ENCODE assay signal across 32 mouse cellular contexts in genomic region chr15:56479015-56479414, GRCm38 (mm10).
A peak's percentile ranks its signal among the peaks of the same experiment; 100 is the strongest.
DNase-seq lines count a peak whose midpoint lies in the region; ATAC-seq lines count a peak whose summit lies in the region.
"Had no signal": no experiment of that assay in that cellular context is flagged by ENCODE, and none has a peak within 500 bp of the region (broad histone marks: within the 10 kb centered on the region; RNA-seq: fewer than 3 reads in every experiment).

No protein-coding gene starts in this region.

- WGBS in embryonic facial prominence, embryonic 12.5 days = 65% methylated on average over 3 of the region's 3 CpGs
- WGBS in embryonic facial prominence, embryonic 15.5 days = 55% methylated on average over 3 of the region's 3 CpGs
- 84% methylated on average over 3 of the region's 3 CpGs for WGBS in midbrain, embryonic 16.5 days

- H3K36me3 ChIP-seq in embryonic facial prominence, embryonic 12.5 days = no peaks in the 10 kb centered on the region
- no peaks in the 10 kb centered on the region for H3K36me3 ChIP-seq in embryonic facial prominence, embryonic 15.5 days
- H3K36me3 ChIP-seq in midbrain, embryonic 16.5 days (ENCODE audit: control insufficient read depth, insufficient read depth, low read length) = no peaks in the 10 kb centered on the region
- H3K36me3 ChIP-seq: forebrain, embryonic 10.5 days; forebrain, embryonic 15.5 days; hindbrain, embryonic 13.5 days; limb, embryonic 15.5 days; midbrain, embryonic 12.5 days; neural tube, embryonic 13.5 days had no signal

- no peak for ATAC-seq in embryonic facial prominence, embryonic 12.5 days (ENCODE audit: insufficient number of reproducible peaks, insufficient read depth, low FRiP score, low TSS enrichment)
- ATAC-seq in embryonic facial prominence, embryonic 15.5 days (ENCODE audit: insufficient number of reproducible peaks, low FRiP score, low TSS enrichment, low read depth) = no peak
- no peak for ATAC-seq in midbrain, embryonic 16.5 days
- ATAC-seq: forebrain, embryonic 15.5 days; intestine, embryonic 16.5 days had no signal

- no peak overlapping the region for H3K4me3 ChIP-seq in embryonic facial prominence, embryonic 12.5 days
- H3K4me3 ChIP-seq in embryonic facial prominence, embryonic 15.5 days (replicated peaks) = no peak overlapping the region
- no peak overlapping the region for H3K4me3 ChIP-seq in midbrain, embryonic 16.5 days (ENCODE audit: low read depth, low read length)
- H3K4me3 ChIP-seq: forebrain, embryonic 10.5 days; forebrain, embryonic 15.5 days; hindbrain, embryonic 13.5 days; limb, embryonic 15.5 days; midbrain, embryonic 12.5 days; neural tube, embryonic 13.5 days had no signal

- no peak overlapping the region for H3K4me2 ChIP-seq in embryonic facial prominence, embryonic 12.5 days (replicated peaks)
- H3K4me2 ChIP-seq in embryonic facial prominence, embryonic 15.5 days (replicated peaks) = no peak overlapping the region
- no peak overlapping the region for H3K4me2 ChIP-seq in midbrain, embryonic 16.5 days (ENCODE audit: low read length)
- H3K4me2 ChIP-seq: forebrain, embryonic 15.5 days; heart, embryonic 11.5 days; hindbrain, embryonic 13.5 days; limb, embryonic 15.5 days; midbrain, embryonic 12.5 days; neural tube, embryonic 13.5 days had no signal

- DNase-seq in kidney, postnatal 14 days = peak; percentile 3
- DNase-seq in kidney, postnatal 10 days = no peak
- DNase-seq in skeletal muscle tissue, adult 2 months (ENCODE audit: low read depth, low spot score) = peak; percentile 49
- DNase-seq in retina, postnatal 1 day = no peak
- DNase-seq: adrenal gland, adult 8-10 months; cerebellum, adult 2 months; cerebellum, postnatal 14 days; gastrocnemius, postnatal 14 days; heart, adult 18-20 months; heart, postnatal 4 days; kidney, adult 8-10 months; layer of hippocampus, adult 9-11 months; lung, adult 2 months; lung, postnatal 14 days; spleen, adult 18-20 months; thymus, adult 18-20 months; thymus, postnatal 25 days had no signal

- H3K4me1 ChIP-seq in embryonic facial prominence, embryonic 12.5 days = no peaks in the 10 kb centered on the region
- H3K4me1 ChIP-seq in embryonic facial prominence, embryonic 15.5 days = no peaks in the 10 kb centered on the region
- no peaks in the 10 kb centered on the region for H3K4me1 ChIP-seq in midbrain, embryonic 16.5 days (ENCODE audit: control insufficient read depth, insufficient read depth, low read length)
- H3K4me1 ChIP-seq: forebrain, embryonic 10.5 days; forebrain, embryonic 15.5 days; hindbrain, embryonic 13.5 days; limb, embryonic 15.5 days; midbrain, embryonic 12.5 days; neural tube, embryonic 13.5 days had no signal

- no peaks in the 10 kb centered on the region for H3K9me3 ChIP-seq in embryonic facial prominence, embryonic 12.5 days
- no peaks in the 10 kb centered on the region for H3K9me3 ChIP-seq in embryonic facial prominence, embryonic 15.5 days (replicated peaks)
- no peaks in the 10 kb centered on the region for H3K9me3 ChIP-seq in midbrain, embryonic 16.5 days (replicated peaks; ENCODE audit: control insufficient read depth, low read length, poor library complexity, severe bottlenecking)
- H3K9me3 ChIP-seq: forebrain, embryonic 10.5 days; forebrain, embryonic 15.5 days; hindbrain, embryonic 13.5 days; limb, embryonic 15.5 days; midbrain, embryonic 12.5 days; neural tube, embryonic 13.5 days had no signal

- H3K9ac ChIP-seq in embryonic facial prominence, embryonic 12.5 days = no peak overlapping the region
- H3K9ac ChIP-seq in embryonic facial prominence, embryonic 15.5 days = no peak overlapping the region
- no peak overlapping the region for H3K9ac ChIP-seq in midbrain, embryonic 16.5 days (ENCODE audit: low read depth, low read length)
- H3K9ac ChIP-seq: forebrain, embryonic 15.5 days; hindbrain, embryonic 13.5 days; limb, embryonic 15.5 days; liver, embryonic 14.5 days; midbrain, embryonic 12.5 days; neural tube, embryonic 13.5 days had no signal

- H3K27me3 ChIP-seq in embryonic facial prominence, embryonic 12.5 days = no peaks in the 10 kb centered on the region
- H3K27me3 ChIP-seq in embryonic facial prominence, embryonic 15.5 days = no peaks in the 10 kb centered on the region
- no peaks in the 10 kb centered on the region for H3K27me3 ChIP-seq in midbrain, embryonic 16.5 days (ENCODE audit: control insufficient read depth, insufficient read depth, low read depth, low read length)
- H3K27me3 ChIP-seq: CH12.LX; forebrain, embryonic 15.5 days; hindbrain, embryonic 13.5 days; limb, embryonic 15.5 days; midbrain, embryonic 12.5 days; neural tube, embryonic 13.5 days had no signal

- H3K27ac ChIP-seq in embryonic facial prominence, embryonic 12.5 days = 0 out of 2 replicates have a peak overlapping the region, but pooled peaks have one; percentile 6
- H3K27ac ChIP-seq in embryonic facial prominence, embryonic 15.5 days (replicated peaks) = 0 out of 2 replicates have a peak overlapping the region, but pooled peaks have one; percentile 11
- no peak overlapping the region for H3K27ac ChIP-seq in midbrain, embryonic 16.5 days (ENCODE audit: low read length)
- H3K27ac ChIP-seq: forebrain, embryonic 10.5 days; forebrain, embryonic 15.5 days; hindbrain, embryonic 13.5 days; kidney, postnatal 0 days; limb, embryonic 15.5 days; liver, embryonic 14.5 days; midbrain, embryonic 12.5 days; neural tube, embryonic 13.5 days; stomach, postnatal 0 days had no signal

Comparison
In these comparisons a context has a peak if more than half of its experiments do, and no peak if none do; other contexts are left out.
1. DNase-seq: peak in kidney, postnatal 14 days (single experiment) and skeletal muscle tissue, adult 2 months (single experiment); none in kidney, postnatal 10 days (single experiment) and retina, postnatal 1 day (single experiment).